Comparison of ENCODE assay signal across 12 mouse cellular contexts in genomic region chr8:125431321-125431720, GRCm38 (mm10).
A peak's percentile ranks its signal among the peaks of the same experiment; 100 is the strongest.
DNase-seq lines count a peak whose midpoint lies in the region; ATAC-seq lines count a peak whose summit lies in the region.
"Had no signal": no experiment of that assay in that cellular context is flagged by ENCODE, and none has a peak within 500 bp of the region (broad histone marks: within the 10 kb centered on the region; RNA-seq: fewer than 3 reads in every experiment).

No protein-coding gene starts in this region.

- no peak overlapping the region for H3K4me3 ChIP-seq in midbrain, embryonic 10.5 days
- H3K4me3 ChIP-seq in midbrain, embryonic 11.5 days (ENCODE audit: low read depth, low read length), result no peak overlapping the region
- no peak overlapping the region for H3K4me3 ChIP-seq in stomach, embryonic 14.5 days (ENCODE audit: low read depth, low read length)
- H3K4me3 ChIP-seq: embryonic facial prominence, embryonic 13.5 days had no signal

- H3K9ac ChIP-seq in midbrain, embryonic 11.5 days (ENCODE audit: low read length), result no peak overlapping the region
- no peak overlapping the region for H3K9ac ChIP-seq in stomach, embryonic 14.5 days (replicated peaks; ENCODE audit: low read depth, low read length)
- H3K9ac ChIP-seq: embryonic facial prominence, embryonic 13.5 days had no signal

- DNase-seq in embryo, embryonic 10.5 days (ENCODE audit: low spot score), result peak; percentile 28
- DNase-seq in embryo, embryonic 9.5 days (ENCODE audit: extremely low spot score), result no peak
- DNase-seq in midbrain, embryonic 10.5 days (ENCODE audit: low spot score), result no peak
- no peak for DNase-seq in midbrain, embryonic 11.5 days (ENCODE audit: low spot score, missing footprints)
- peak; percentile 82 to 84 for DNase-seq in heart, postnatal 10 days
- DNase-seq in left cerebral cortex, postnatal 10 days (ENCODE audit: extremely low spot score in 1 of 2, low spot score in 2 of 2), result no peak
- no peak for DNase-seq in layer of hippocampus, adult 11-12 months (ENCODE audit: low spot score)
- DNase-seq: cerebellum, adult 11 months; kidney, postnatal 25 days; retina, postnatal 1 day had no signal

- H3K4me1 ChIP-seq in midbrain, embryonic 10.5 days, result peaks cover 57% of the 10 kb centered on the region
- peaks cover 22% of the 10 kb centered on the region for H3K4me1 ChIP-seq in midbrain, embryonic 11.5 days (ENCODE audit: control insufficient read depth, insufficient read depth, low read length)
- H3K4me1 ChIP-seq in stomach, embryonic 14.5 days (ENCODE audit: control insufficient read depth, insufficient read depth, low read length), result no peaks in the 10 kb centered on the region

- H3K9me3 ChIP-seq in midbrain, embryonic 10.5 days (replicated peaks), result no peaks in the 10 kb centered on the region
- no peaks in the 10 kb centered on the region for H3K9me3 ChIP-seq in midbrain, embryonic 11.5 days (ENCODE audit: control insufficient read depth, low read length)
- H3K9me3 ChIP-seq in stomach, embryonic 14.5 days (ENCODE audit: control insufficient read depth, low read depth, low read length), result no peaks in the 10 kb centered on the region
- H3K9me3 ChIP-seq: embryonic facial prominence, embryonic 13.5 days had no signal

- H3K36me3 ChIP-seq in midbrain, embryonic 10.5 days, result peaks cover 55% of the 10 kb centered on the region
- H3K36me3 ChIP-seq in midbrain, embryonic 11.5 days (ENCODE audit: control insufficient read depth, insufficient read depth, low read length), result 0 out of 2 replicates have a peak, but pooled peaks cover 4% of the 10 kb centered on the region
- H3K36me3 ChIP-seq in stomach, embryonic 14.5 days (ENCODE audit: control insufficient read depth, insufficient read depth, low read length), result no peaks in the 10 kb centered on the region; the same call in 1 of the 2 replicates

- ATAC-seq in midbrain, embryonic 11.5 days (ENCODE audit: low FRiP score), result no peak
- 0 out of 2 replicates have a peak, but pooled peaks have one; percentile 20 for ATAC-seq in stomach, embryonic 14.5 days (ENCODE audit: insufficient number of reproducible peaks, insufficient read depth, low FRiP score, low read depth)

- H3K27ac ChIP-seq in midbrain, embryonic 10.5 days (replicated peaks), result 0 out of 2 replicates have a peak overlapping the region, but pooled peaks have one; percentile 74
- no peak overlapping the region for H3K27ac ChIP-seq in midbrain, embryonic 11.5 days (ENCODE audit: low read depth, low read length)
- no peak overlapping the region for H3K27ac ChIP-seq in stomach, embryonic 14.5 days (ENCODE audit: low read length)
- H3K27ac ChIP-seq: embryonic facial prominence, embryonic 13.5 days had no signal

- no peak overlapping the region for H3K4me2 ChIP-seq in midbrain, embryonic 11.5 days
- no peak overlapping the region for H3K4me2 ChIP-seq in stomach, embryonic 14.5 days (replicated peaks; ENCODE audit: low read depth, low read length)
- H3K4me2 ChIP-seq: embryonic facial prominence, embryonic 13.5 days had no signal

- peaks cover 9% of the 10 kb centered on the region; the same call in 1 of the 2 replicates for H3K27me3 ChIP-seq in midbrain, embryonic 10.5 days (ENCODE audit: low read depth, poor library complexity, severe bottlenecking)
- H3K27me3 ChIP-seq in midbrain, embryonic 11.5 days (ENCODE audit: control insufficient read depth, insufficient read depth, low read length), result no peaks in the 10 kb centered on the region
- H3K27me3 ChIP-seq in stomach, embryonic 14.5 days (ENCODE audit: control insufficient read depth, insufficient read depth, low read length), result no peaks in the 10 kb centered on the region
- H3K27me3 ChIP-seq: embryonic facial prominence, embryonic 13.5 days had no signal

- intact Hi-C loops in heart, postnatal 10 days (cut with DNase I), result loop anchor here (10.0 kb wide), 1 partner anchor 443 kb away; no protein-coding TSS in a partner anchor
- intact Hi-C loops in left cerebral cortex, postnatal 10 days (cut with DNase I), result no loop called here

- WGBS in midbrain, embryonic 10.5 days, result 68% methylated on average over 3 of the region's 3 CpGs
- WGBS in midbrain, embryonic 11.5 days, result 91% methylated on average over 3 of the region's 3 CpGs
- 32% methylated on average over 3 of the region's 3 CpGs for WGBS in stomach, embryonic 14.5 days

Comparison
In these comparisons a context has a peak if more than half of its experiments do, and no peak if none do; other contexts are left out.
1. DNase-seq: peak in embryo, embryonic 10.5 days (single experiment) and heart, postnatal 10 days (2 of 2); none in embryo, embryonic 9.5 days (single experiment), midbrain, embryonic 10.5 days (single experiment), midbrain, embryonic 11.5 days (single experiment), left cerebral cortex, postnatal 10 days (0 of 2) and layer of hippocampus, adult 11-12 months (single experiment).